Mouse (Mus musculus) thymus, adult 18-20 months (tissue): ENCODE measurements around the gene Rom1.
"Not testable (repeated sequence)": the region's sequence is repeated elsewhere in the genome, so short reads cannot be mapped to it uniquely, and the experiment has no call there.

ENCODE experiments used
- DNase-seq, 2 experiments: peaks; one replicate each; pipeline ENCODE4 v3.0.0; 2022; ENCODE audit warnings: mixed read lengths in 2 of 2

Gene Rom1

DNA sequence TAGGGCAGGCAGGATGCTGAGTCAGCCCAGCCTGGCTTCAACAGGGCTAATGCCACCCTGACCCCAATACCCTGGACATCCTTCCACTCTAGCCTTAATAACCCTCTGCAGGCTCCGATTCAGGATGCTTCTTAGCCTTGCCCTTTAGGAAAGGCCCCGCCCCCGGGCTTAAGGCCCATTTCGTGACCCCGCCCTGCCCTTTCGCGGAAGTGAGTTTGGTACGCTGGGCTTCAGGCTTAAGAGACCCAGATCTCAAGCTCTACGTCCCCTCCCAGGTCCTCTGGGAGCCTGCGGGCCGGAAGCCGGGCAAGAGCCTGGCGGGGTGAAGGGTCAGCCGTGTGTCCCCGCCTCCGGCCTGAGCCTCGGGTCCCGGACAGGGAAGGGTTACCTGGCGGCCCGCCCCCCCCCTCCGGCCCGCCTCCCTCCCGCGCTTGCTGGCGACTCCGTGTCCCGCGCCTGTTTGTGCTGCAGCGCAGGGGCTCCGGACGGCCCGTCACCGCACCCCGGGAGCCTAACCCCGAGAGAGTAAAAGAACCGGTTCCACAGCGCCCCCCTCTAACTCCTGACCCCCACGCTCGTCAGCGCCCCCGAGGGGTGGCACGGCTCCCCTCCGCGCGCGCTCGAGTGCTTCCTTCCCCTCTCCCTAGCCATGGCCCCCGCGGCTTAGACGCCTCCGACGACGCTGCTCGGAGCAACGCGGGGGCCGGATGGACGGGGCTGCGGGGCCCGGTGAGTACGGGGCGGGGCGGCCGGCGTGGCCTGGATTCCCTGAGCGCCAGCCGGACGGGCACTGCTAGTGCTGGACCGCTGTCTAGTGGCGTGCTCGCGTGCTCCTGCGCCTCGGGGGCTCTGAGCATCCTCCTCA lies at the start of gene Rom1, which contains the start of gene Eml3:
Gene Rom1 (minus strand): TSS at position 133 of the 865 bp plus-strand sequence.
Gene Eml3 (plus strand): TSS at position 329 of the 865 bp plus-strand sequence.
- peak; percentile 74 to 84 for DNase-seq

DNA sequence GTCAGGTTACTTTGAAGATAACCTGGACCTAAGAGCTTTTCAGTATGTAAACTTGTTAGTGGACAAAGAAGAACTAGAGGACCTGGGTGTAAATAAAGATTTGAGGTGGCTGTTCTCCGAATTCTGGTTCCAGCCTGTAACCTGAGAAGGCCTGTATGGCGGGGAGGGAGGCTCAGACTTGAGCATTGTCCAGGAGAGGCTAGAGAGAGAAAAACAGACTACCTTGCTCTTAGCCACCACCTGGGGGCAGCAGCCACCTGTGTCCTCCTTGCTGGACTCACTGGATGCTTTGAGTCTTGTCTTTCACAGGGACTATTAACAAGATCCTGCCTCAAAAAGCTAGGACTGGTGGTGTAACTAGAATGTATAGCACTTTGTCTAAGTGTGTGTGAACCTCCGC lies 47.4 kb upstream of the Rom1 start:
- no peak for DNase-seq

DNA sequence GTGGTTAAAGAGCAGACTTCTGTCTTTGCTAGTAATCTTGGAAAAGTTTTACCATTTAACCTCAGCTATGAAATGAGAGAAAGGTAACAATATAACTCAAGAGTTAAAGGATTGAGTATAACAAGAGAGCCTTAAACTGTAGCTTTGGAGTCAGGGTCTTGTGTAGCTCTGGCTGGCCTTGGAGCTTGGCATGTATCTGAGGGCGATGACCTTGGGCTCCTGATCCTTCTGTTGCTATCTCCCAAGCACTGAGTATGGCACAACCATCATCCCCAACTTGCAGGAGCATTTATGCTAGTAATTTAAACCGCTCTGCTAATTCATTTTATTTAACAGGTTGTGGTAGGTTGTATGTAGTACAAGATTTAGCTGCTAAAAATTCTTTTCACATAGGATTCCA lies 46.3 kb upstream of the Rom1 start:
- DNase-seq: no peak

DNA sequence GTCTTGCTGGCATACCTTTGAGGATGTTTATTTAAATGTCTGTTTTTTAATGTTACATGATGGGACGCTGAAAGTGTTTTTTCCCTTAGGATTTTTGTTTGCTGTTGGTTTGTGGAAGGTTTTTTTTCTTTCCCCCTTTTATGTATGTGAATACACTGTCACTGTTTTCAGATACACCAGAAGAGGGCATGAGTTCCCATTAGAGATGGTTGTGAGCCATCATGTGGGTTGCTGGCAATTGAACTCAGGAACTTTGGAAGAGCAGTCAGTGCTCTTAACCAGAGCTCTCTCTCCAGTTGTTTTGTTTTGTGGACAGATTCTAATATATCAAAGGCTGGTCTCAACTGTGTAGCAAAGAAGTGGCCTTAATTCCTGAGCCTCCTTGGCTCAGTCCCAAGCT lies 45.5 kb upstream of the Rom1 start:
- no peak for DNase-seq

DNA sequence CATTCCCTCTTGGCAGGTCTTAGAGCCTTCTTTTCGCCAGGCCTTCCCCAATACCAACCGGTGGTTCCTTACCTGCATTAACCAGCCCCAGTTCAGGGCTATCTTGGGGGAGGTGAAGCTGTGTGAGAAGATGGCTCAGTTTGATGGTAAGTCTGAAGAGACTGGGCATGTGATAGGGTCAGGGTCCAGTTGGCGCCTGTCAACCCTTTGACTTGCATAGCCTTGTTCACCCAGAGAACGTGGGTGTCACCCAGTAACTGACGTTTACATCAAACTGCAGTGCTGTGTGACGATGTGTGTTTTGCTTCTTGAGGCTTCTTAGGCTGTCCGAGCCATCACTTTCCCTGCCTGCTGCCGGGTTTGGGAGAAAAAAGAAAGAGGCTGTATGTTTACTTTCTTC lies 43.3 kb upstream of the Rom1 start:
- DNase-seq: not testable (repeated sequence)

DNA sequence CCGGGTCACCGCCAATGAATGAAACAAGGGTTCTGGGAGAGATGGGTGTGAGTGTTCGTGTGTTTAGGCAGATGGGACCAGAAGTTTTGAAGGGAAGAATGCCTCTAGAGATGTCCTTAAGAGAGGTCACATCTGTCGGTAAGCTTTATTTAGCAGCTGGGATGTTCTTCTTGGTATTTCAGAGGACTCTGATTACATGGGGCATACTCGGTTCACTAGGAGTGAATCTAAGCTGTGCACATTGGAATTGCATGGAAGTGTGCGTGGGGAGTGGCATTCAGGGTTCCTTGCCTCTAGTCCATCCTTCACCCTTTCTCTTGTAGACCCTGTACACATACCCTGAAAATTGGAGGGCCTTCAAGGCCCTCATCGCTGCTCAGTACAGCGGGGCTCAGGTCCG lies 38.7 kb upstream of the Rom1 start:
- DNase-seq: no peak

DNA sequence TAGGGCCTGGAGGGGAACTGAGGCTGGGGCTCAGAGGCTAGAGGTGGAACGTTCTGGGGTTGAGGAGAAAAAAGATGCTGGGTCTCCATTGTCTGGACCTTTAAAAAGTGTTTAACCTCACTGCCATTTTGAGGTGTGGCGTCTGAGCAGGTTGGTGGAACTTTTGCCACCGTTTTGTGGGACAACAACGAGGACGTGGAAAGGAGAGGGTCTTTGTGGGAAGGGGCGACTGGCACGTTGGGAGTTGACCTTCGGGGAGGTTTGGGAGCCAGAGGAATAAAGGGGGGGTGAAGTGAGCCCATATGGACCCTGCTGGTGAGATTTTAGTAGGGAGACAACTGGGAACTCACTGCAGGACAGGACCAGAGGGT lies 38.2 kb upstream of the Rom1 start:
- no peak for DNase-seq

DNA sequence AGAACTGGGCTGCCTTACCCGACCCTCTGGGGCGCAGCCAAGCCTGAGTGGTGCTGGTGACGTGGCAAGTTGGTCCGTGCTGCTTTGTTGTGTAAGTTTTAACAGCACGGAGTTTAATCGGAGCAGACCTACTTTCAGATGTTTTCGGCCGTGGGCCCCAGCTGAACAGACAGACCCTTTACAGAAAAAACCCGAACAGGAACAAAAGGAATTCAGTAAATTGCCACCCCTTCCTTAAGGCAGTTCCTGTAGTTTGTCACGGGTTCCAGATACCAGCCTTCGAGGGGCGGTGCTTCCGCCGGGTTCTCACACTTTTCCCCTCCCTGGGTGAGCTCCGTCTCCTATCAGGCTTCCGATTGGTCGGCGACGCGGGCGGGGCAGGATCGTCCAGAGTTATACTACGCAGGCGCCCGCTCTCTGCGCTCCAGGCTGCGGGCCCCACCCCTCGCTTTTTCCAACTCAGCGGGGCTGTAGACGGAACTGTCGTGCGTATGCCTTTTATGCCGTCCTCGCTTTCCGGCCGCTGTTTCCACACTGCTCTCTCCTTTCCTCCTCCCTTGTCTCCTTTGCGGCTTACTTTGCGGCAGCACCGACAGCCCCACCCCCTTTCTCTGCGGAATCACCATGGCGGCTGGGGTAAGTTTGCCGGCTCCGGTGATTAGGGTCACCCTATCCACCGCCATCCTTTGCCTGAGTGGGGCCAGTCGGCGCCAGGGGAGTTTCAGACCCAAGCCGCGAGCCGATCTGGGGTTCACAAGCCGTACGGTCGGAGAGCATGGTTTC lies 37.6 kb upstream of the Rom1 start, which contains the start of gene Eef1g:
Gene Eef1g (plus strand): TSS at position 452 of the 783 bp plus-strand sequence.
- DNase-seq: peak; percentile 100

DNA sequence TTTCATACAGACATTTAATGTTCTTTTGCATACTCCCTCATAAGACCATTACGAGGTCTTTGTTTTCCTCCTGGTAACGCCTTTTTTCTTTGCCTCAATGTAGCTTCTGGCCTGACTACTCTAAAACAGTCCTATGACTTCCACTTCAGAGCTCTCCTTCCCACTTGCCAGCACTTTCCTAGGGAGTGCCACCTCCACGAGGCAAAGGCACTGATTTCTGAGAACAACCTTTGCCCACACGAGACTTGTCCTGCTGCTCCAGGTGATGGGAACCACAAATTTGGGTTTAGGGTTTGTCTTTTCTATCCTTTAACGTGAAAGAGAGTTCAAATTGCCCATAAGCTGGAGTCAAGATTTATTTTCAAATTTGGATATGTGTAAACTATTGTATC lies 37.0 kb upstream of the Rom1 start:
- no peak for DNase-seq

DNA sequence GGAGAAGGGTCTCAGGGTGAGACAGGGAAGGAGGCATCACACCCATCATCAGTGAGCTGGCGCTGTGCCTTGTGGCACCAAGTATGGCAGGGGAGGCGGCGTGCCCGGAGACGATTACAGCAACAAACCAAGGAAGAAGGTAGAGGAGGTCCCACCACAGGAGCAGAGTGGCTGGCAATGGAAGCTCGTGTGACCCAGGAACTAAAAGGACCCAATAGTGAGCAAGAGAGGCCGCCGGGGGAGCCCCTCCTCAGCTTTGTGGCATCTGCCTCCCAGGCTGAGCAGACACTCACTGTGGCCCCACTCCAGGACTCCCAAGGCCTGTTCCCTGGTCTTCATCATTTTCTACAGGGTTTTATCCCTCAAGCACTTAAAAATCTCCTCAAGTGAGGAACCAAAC lies 36.6 kb upstream of the Rom1 start:
- DNase-seq: no peak

DNA sequence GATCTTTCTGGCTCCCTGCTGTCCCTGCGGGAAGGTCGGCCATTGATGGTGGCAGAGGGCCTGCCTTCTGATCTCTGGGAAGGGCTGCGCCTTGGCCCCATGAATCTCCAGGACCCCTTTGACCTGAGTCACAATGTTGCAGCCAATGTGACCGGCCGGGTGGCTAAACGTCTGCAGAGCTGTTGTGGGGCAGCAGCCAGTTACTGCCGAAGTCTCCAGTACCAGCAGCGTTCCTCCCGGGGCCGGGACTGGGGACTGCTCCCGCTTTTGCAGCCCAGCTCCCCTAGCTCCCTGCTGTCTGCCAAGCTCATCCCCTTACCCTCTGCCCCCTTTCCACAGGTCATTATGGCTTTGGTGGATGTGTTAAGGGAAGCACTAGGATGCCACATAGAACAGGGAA lies 35.9 kb upstream of the Rom1 start:
- no peak for DNase-seq

DNA sequence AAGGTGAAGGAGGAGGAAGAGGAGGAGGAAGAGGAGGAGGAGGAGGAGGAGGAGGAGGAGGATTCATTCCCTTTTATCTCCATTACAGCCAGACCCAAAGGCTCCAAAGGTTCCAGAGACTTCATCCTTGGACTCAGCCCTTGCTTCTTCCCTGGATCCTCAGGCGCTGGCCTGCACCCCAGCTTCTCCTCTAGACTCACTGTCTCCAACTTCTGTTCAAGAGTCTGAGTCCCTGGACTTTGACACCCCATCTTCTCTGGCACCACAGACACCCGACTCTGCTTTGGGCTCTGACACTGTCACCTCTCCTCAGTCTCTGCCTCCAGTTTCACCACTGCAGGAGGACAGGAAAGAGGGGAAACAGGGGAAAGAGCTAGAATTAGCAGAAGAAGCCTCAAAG lies 33.1 kb upstream of the Rom1 start:
- DNase-seq: no peak

DNA sequence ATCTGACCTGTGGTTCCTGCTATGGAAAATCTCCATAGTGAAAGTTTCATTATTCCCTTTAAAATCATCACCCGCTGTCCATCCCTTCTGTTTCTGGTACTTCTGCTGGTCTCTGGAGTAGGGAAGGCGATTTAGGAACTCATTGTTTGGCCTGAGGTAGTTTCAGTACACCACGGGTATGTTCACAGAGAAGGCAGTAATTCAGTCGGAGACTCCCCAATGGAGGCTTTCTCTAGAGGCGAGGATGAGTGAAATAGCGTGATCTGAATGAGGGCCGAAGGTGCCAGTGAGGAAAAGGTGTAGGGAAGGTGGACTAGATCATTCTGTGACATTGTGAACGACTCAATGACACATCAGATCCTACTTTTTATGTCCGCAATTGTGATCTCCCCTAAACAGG lies 25.0 kb upstream of the Rom1 start:
- no peak for DNase-seq

DNA sequence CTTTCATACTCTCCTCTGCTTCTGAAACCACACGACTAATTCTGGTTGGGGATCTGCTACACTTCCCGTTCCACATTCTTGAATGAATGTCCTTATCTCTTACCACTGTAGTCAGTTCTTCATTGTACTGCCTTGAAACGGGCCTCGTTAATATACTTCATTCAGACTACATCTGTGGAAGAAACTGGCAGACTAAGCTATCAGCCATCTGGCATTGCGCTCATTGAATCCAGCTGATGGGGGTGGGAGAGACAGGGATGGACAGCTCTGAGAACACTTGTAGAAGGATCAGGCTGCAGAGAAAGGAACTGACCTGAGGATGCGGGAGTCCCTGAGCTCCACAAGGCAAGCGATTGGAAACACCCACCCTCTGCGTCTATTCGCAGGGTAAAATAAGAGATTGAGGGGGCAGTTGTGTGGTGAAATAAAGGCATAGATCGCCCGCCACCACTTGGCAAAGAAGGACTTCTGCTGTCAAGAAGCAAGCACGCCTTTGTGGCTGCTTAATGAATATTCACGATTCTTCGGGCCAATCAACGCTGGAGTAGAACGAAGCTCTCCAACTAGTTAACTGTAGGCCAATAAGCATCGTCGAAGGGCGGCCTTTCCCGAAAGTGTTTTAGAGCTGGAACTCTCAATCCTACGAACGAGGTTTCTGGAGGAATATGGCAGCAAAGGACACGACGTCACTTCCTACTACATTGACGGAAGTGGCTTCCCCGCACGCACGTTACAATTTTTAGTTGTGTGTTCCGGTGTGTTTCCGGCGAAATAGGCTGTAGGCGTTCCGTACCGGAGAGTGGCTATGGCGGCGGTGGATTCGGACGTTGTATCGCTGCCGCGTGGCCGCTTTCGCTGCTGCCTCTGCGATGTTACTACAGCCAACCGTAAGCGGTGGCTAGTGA lies 24.2 kb upstream of the Rom1 start, which contains the start of gene Tut1:
Gene Tut1 (plus strand): TSS at position 713 of the 905 bp plus-strand sequence.
- DNase-seq: peak; percentile 80 to 87

DNA sequence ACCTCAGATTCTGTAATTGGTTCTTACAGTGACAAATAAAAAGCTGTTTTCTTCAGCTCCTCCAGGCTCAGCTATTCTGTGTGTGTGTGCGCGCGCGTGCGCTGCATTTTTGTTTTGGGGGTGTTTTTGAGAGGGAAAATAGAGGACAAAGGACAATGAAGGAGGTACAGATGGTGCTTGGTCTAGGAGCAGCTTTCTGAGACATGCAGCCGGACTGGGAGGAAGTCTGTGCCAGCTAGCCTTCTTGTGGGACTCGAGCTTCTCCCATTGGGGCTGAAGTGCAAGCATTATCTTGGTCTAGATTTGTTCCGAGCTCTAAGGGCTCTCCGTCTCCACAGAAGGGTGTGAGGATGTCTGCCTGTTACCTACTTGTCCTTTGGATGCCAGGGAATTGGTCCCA lies 23.1 kb upstream of the Rom1 start:
- no peak for DNase-seq

DNA sequence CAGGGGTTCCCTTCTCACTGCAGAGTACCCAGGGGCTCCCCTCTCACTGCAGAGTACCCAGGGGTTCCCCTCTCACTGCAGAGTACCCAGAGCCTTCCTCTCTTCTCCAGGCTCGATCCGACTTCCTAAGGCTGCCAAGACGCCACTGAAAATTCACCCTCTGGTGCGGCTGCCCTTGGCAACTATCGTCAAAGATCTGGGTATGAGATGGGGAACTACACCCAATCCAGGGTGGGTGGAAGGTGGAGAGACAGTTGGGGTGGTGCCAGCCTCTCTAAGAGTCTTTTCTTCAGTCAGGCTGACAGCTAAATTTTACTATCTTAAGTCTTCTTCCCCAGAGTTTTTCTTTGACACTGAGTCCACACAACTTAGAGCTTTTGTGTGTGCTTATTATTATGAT lies 21.0 kb upstream of the Rom1 start:
- DNase-seq: no peak

DNA sequence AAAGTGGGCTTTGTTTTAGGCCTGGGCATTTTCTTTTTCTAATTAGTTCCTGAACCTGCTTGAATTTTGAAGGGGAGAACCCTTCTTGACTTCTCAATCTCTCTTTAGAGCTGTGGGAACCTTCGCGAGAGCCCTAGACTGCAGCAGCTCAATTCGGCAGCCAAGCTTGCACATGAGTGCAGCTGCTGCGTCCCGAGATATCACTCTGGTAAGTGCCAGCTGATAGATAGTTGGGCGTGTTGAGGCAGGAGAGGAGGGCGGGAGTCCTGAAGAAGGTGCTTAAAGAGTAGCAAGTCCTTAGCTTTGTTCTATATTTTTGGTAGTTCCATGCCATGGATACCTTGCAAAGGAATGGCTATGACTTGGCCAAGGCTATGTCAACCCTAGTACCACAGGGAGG lies 17.8 kb upstream of the Rom1 start:
- no peak for DNase-seq

DNA sequence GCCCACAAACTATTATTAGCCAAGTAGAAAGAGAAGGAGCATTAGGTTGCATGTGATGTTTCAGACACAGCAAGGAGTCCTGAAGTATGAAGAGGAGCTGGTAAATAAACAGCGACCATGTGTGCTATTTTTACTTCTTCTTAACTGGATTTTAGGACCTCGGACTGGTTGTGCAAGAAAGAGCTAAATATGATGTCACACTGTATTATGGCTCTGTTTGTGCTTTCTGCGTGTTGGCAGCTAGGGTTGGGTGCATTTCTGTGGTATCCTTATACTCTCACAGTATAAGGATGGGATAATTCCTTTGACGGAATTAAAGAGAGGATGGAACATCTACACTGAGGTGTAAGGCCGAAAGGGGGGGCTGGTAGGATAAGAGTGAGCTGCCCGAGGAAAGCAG lies 16.1 kb upstream of the Rom1 start:
- DNase-seq: no peak

DNA sequence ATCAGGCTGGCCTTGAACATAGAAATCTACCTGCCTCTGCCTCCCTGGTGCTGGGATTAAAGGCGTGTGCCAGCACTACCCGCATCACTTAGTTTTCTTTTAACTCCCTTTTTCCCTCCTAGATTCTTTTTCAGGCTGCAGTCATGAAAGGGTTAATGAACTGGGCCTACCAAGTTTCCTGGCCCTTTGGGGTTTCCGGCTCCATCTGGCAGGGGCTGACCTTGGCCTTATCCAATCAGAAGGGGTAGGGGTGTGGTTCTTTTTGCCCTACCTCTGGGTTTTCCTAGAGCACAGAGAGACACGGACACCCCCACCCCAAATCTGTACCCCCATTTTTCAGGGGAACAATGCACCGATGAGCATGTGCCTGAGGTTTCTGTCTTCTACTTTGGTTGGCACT lies 15.6 kb upstream of the Rom1 start:
- no peak for DNase-seq

DNA sequence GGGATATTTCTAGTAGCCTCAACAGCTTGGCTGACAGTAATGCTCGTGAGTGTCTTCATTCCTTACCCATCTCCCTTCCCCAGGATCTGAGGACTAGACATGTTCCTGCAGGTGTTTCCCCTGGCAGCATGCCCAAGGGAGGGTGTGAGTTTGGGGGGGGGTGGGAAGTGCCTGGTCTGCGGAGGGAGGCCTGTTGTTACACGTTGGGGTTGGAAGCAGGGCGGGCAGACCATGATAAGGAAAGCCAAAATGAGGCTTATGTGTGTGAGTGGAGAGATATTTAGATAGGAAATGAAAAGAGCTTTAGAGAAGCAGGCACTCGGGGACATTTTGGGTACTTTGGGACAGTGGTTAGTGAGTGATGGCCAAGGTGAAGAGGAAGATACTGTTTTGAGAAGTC lies 14.9 kb upstream of the Rom1 start:
- DNase-seq: no peak

DNA sequence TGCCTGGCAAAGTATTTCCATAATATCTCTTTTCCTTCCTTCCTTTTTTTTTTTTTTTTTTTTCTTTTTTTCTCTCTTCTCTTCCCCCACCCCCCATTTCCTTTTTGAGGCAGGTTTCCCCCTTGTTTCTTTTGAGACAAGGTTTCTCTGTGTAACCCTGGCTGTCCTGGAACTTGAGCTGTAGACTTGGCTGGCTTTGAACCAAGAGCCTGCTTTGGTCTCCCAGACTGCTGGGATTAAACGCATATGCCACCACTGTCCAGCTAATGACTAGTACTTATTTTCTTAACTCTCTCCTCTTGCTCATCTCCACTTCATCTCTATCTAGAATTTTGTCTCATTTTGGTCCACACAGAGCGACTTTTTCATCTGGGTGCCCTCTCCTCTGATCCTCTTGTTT lies 13.9 kb upstream of the Rom1 start:
- DNase-seq: no peak

DNA sequence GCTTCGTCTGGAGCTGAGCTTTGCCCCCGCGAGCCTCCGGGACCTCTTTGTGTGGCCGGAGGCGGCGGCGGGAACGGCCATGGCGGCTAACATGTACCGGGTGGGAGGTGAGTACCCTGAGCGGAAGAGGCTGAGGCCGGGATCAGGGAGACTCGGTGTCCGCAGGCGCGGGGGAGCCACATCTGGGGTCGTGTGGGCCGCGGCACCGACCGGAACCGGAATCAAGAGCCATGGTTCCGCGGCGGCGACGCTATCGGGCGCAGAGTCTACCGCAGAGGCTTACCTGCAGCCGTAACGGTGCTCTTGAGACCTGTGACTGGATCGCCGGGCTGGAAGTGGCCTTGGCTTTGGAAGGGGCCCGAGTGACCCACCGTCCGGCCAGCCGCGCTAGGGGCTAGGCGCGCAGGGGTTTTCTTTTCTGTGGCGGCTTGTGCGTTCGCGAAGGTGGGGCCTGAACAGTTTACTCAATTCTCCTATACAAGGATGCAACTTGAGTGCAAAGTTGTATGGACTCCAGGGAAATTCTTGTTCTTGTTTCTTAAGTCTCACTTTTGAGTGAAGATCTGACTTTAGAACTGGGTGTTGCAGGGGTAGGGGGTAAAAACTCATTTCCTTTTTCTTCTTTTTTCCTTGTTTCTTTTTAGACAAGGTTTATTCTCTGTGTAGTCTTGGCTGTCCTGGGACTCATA lies 13.3 kb upstream of the Rom1 start:
- DNase-seq: no peak
